Comparison of ENCODE assay signal across 11 mouse cellular contexts in the genomic region with DNA sequence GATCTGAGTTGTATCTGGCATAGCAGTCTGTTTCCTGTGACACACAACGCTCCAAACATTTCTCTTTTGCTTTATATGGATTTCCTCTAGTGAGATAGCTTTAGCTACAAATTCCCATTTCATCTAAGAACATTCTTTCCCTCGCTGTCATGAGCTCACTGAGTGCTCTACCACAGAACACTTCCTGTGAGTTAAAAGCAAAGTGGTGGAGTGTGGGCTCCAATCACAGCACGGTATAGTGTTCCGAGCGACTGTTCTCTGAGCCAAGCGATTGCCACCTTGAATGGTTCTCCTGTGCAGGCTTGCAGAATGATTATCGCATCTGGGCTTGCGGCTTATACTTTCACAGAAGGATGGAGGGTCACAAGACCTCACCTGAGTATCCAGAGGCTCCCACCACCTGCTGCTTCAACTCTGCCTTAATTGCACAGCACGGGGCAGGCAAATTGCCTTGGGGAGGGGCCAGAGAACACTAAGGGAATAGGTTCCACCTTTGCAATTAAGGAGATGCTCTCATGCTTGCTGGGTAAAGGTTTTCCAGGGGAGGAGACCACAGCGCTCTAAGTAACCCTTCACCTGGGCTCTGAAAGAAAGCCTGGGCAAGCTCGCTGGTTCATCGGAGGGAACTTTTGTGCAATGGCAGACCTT.
"Had no signal": no experiment of that assay in that cellular context is flagged by ENCODE, and none has a peak within 500 bp of the region (broad histone marks: within the 10 kb centered on the region; RNA-seq: fewer than 3 reads in every experiment).

No protein-coding gene starts in this region.

- H3K27me3 ChIP-seq: limb, embryonic 13.5 days; midbrain, embryonic 12.5 days; neural tube, embryonic 13.5 days had no signal

- H3K4me3 ChIP-seq: layer of hippocampus, adult 2 months; limb, embryonic 13.5 days; midbrain, embryonic 12.5 days; neural tube, embryonic 13.5 days had no signal

- H3K4me1 ChIP-seq: limb, embryonic 13.5 days; midbrain, embryonic 12.5 days had no signal

- DNase-seq: kidney, postnatal 10 days; kidney, postnatal 4 days; left cerebral cortex, postnatal 4 days; lung, adult 18-20 months; retina, postnatal 1 day; thymus, postnatal 14 days had no signal

- H3K36me3 ChIP-seq: limb, embryonic 13.5 days; midbrain, embryonic 12.5 days; neural tube, embryonic 13.5 days had no signal

- H3K9ac ChIP-seq: limb, embryonic 13.5 days; liver, embryonic 14.5 days; midbrain, embryonic 12.5 days; neural tube, embryonic 13.5 days had no signal

- H3K27ac ChIP-seq: layer of hippocampus, adult 2 months; limb, embryonic 13.5 days; liver, embryonic 14.5 days; midbrain, embryonic 12.5 days; neural tube, embryonic 13.5 days had no signal

- H3K4me2 ChIP-seq: limb, embryonic 13.5 days; midbrain, embryonic 12.5 days; neural tube, embryonic 13.5 days had no signal

- H3K9me3 ChIP-seq: limb, embryonic 13.5 days; midbrain, embryonic 12.5 days; neural tube, embryonic 13.5 days had no signal
